Mouse (Mus musculus) intestine, postnatal 0 days (tissue): ENCODE measurements at regions not wholly inside any gene's neighbourhood (a gene's known extent, or its start where the extent isn't known, plus 50 kb on each side); places are given as distances from the start of the nearest gene placed in this dataset.
A peak's percentile ranks its signal among the peaks of the same experiment; 100 is the strongest.

Experiments
- ATAC-seq: fragments of 200-750 bp; cut with Nextera tagmentation; 2 replicates; pipeline ENCODE4 v1.8.0; 2017; ENCODE audit warnings: mild to moderate bottlenecking, moderate TSS enrichment, moderate library complexity
- H3K27ac ChIP-seq: fragments of 300-500 bp; sonication (generic); 2 replicates; pipeline ENCODE4 v1.5.1; 2014; ENCODE audit warnings: mild to moderate bottlenecking, low read depth, low read length, moderate library complexity
- H3K27me3 ChIP-seq: fragments of 300-500 bp; sonication (generic); replicated peaks from 2 replicates; pipeline ENCODE4 v1.6.1; 2014; ENCODE audit warnings: low read length, mixed read lengths; ENCODE audit not compliant: control insufficient read depth, insufficient read depth
- H3K36me3 ChIP-seq: fragments of 300-500 bp; sonication (generic); 2 replicates; pipeline ENCODE4 v1.6.1; 2014; ENCODE audit warnings: mild to moderate bottlenecking, moderate library complexity; ENCODE audit not compliant: control insufficient read depth, insufficient read depth
- H3K4me1 ChIP-seq: fragments of 300-500 bp; sonication (generic); replicated peaks from 2 replicates; pipeline ENCODE4 v1.6.1; 2014; ENCODE audit warnings: antibody characterized with exemption, low read length, mixed read lengths; ENCODE audit not compliant: control insufficient read depth, insufficient read depth
- H3K4me2 ChIP-seq: fragments of 300-500 bp; sonication (generic); replicated peaks from 2 replicates; pipeline ENCODE4 v1.6.1; 2014; ENCODE audit warnings: low read depth, mild to moderate bottlenecking, moderate library complexity
- H3K4me3 ChIP-seq: fragments of 300-500 bp; sonication (generic); 2 replicates; pipeline ENCODE4 v1.5.1; 2014; ENCODE audit warnings: low read depth, low read length
- H3K9ac ChIP-seq: fragments of 300-500 bp; sonication (generic); 2 replicates; pipeline ENCODE4 v1.6.1; 2014; ENCODE audit warnings: mild to moderate bottlenecking, low read depth, low read length
- H3K9me3 ChIP-seq: fragments of 300-500 bp; sonication (generic); 2 replicates; pipeline ENCODE4 v1.6.1; 2016; ENCODE audit warnings: mixed run types; ENCODE audit not compliant: control insufficient read depth
- CTCF ChIP-seq: sonication (generic); IDR thresholded peaks from 2 replicates; pipeline ENCODE4 v1.5.1; 2016; ENCODE audit warnings: low read depth, mild to moderate bottlenecking, control low read depth, antibody characterized with exemption, moderate library complexity
- WGBS: fragments of 180-500 bp; shearing (Covaris S2); extraction: QIAGEN DNeasy Blood & Tissue Kit; methylation state at CpG from one replicate; pipeline ENCODE4 v1.1.7; 2014; 5-methylcytosine and 5-hydroxymethylcytosine counted together

DNA sequence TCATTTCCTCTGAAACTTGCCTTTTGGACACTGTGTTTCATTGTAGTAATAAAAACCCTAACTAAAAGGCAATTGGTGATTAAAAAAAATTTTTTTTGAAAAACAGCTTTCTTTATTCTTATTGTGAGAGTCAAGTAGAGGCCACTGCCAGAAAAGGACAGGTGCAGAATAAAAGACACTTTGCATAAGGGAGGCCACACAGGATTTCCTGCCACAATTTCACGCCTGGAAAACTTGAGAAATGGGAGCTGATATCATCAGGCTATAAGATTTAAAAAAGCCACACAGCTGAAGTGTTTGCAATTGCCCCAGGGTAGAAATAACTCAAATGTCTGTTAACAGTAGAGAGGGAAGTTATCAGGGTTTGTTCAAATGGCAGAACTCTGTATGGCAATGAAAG, 76.6 kb upstream of the Plxnc1 start:
- Histone ChIP-seq H3K27me3 (no peaks in the 10 kb centered on the region), H3K9me3 (0 out of 2 replicates have a peak, but pooled peaks cover 2% of the 10 kb centered on the region), H3K4me3 (no peak overlapping the region), H3K27ac (no peak overlapping the region), H3K36me3 (no peaks in the 10 kb centered on the region), H3K4me1 (no peaks in the 10 kb centered on the region), H3K4me2 (no peak overlapping the region), H3K9ac (no peak overlapping the region)
- ATAC-seq = no peak
- TF ChIP-seq CTCF = no peak
- 72% methylated on average over 1 of the region's 1 CpGs for WGBS

GRCm38 (mm10) chr10:95016896-95017295, 72.3 kb upstream of the Plxnc1 start:
- no peak overlapping the region for H3K4me3 ChIP-seq
- H3K27ac ChIP-seq = no peak overlapping the region
- ATAC-seq = no peak
- no peak overlapping the region for H3K9ac ChIP-seq
- no peak for TF ChIP-seq CTCF
- H3K36me3 ChIP-seq = no peaks in the 10 kb centered on the region
- 0 out of 2 replicates have a peak, but pooled peaks cover 2% of the 10 kb centered on the region for H3K9me3 ChIP-seq
- WGBS = 87% methylated on average over 7 of the region's 7 CpGs
- no peaks in the 10 kb centered on the region for H3K4me1 ChIP-seq
- no peaks in the 10 kb centered on the region for H3K27me3 ChIP-seq
- H3K4me2 ChIP-seq = no peak overlapping the region

- Histone ChIP-seq H3K27me3 (no peaks in the 10 kb centered on the region), H3K36me3 (no peaks in the 10 kb centered on the region), H3K4me2 (no peak overlapping the region), H3K9ac (no peak overlapping the region), H3K27ac (no peak overlapping the region), H3K9me3 (no peaks in the 10 kb centered on the region), H3K4me3 (no peak overlapping the region), H3K4me1 (no peaks in the 10 kb centered on the region)
- WGBS = 91% methylated on average over 9 of the region's 9 CpGs
- no peak for ATAC-seq
- TF ChIP-seq CTCF = no peak
These were observed 70.8 kb upstream of the Plxnc1 start for GRCm38 (mm10) chr10:95015298-95015951.

- ATAC-seq = no peak
- no peak overlapping the region for H3K27ac ChIP-seq
- no peak for TF ChIP-seq CTCF
- no peak overlapping the region for H3K4me2 ChIP-seq
- H3K4me3 ChIP-seq = no peak overlapping the region
- no peaks in the 10 kb centered on the region for H3K27me3 ChIP-seq
- H3K9ac ChIP-seq = no peak overlapping the region
- no peaks in the 10 kb centered on the region for H3K9me3 ChIP-seq
- H3K36me3 ChIP-seq = no peaks in the 10 kb centered on the region
- no peaks in the 10 kb centered on the region for H3K4me1 ChIP-seq
- 75% methylated on average over 4 of the region's 4 CpGs for WGBS
These were observed 69.3 kb upstream of the Plxnc1 start for GRCm38 (mm10) chr10:95013946-95014345.

GRCm38 (mm10) chr10:95013213-95013915, 68.7 kb upstream of the Plxnc1 start:
- no peak overlapping the region for H3K9ac ChIP-seq
- H3K36me3 ChIP-seq = no peaks in the 10 kb centered on the region
- WGBS = 88% methylated on average over 11 of the region's 11 CpGs
- no peak for ATAC-seq
- H3K27ac ChIP-seq = no peak overlapping the region
- no peak overlapping the region for H3K4me2 ChIP-seq
- H3K4me3 ChIP-seq = no peak overlapping the region
- H3K4me1 ChIP-seq = no peaks in the 10 kb centered on the region
- H3K9me3 ChIP-seq = no peaks in the 10 kb centered on the region
- TF ChIP-seq CTCF = 0 out of 2 replicates have a peak, but pooled peaks have one; percentile 11
- no peaks in the 10 kb centered on the region for H3K27me3 ChIP-seq

DNA sequence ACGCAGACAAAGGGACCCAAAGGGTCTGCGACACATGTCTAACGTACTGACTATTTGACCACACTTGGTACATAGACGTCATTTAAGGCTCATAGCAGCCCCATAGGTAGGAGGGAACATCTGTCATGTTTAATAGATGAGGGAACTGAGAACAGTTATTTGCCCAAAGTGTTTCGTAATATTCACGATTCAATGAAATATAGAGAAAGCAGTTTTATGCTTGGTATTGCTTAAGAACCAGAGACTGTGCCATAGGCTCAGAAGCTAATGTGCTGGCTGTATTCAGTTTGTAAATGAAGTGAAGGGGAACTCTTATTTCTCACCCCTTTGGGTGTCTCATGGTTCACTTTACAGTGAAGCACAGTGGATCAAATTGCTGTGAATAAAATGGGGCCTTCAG, 65.7 kb upstream of the Plxnc1 start:
- Histone ChIP-seq H3K36me3 (no peaks in the 10 kb centered on the region), H3K4me1 (no peaks in the 10 kb centered on the region), H3K27me3 (no peaks in the 10 kb centered on the region), H3K9me3 (no peaks in the 10 kb centered on the region), H3K4me3 (no peak overlapping the region), H3K4me2 (no peak overlapping the region), H3K9ac (no peak overlapping the region), H3K27ac (no peak overlapping the region)
- ATAC-seq = no peak
- no peak for TF ChIP-seq CTCF
- 94% methylated on average over 6 of the region's 6 CpGs for WGBS
